Mouse (Mus musculus) kidney, adult 8-10 months (tissue): ENCODE results near the gene Zmiz2.
"Not testable (repeated sequence)": the region's sequence is repeated elsewhere in the genome, so short reads cannot be mapped to it uniquely, and the experiment has no call there.

Experiments used
- DNase-seq, 2 experiments: peaks; one replicate each; pipeline ENCODE4 v3.0.0; 2022

Zmiz2 gene

DNA sequence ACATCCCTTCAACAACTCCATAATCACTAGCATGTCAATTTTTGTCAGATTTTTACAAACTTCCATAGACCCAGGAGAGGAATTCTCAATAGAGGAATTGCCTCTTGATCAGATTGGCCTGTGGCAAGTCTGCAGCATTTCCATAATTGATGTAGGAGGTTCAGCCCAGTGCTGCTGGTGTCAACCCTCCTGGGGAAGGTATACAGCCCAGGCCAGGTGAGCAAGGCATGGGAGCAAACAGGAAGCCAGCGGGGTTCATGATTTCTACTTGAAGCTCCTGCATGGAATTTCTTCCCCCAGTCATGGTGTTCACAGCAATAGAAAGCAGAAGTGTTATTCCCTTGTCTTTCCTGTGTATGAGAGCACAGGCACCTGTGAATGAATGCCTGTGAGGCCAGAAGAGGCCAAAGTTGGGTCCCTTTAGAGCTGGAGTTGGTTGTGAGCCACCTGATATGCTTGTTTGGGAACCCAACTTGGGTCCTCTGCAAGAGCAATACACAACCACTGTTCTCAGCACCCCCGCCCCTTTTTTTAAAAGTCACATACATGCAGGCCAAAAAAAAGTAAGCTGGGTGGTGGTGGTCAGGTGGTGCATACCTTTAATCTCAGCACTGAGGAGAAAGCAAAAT is 32.0 kb downstream of the Zmiz2 start:
- DNase-seq: no peak

DNA sequence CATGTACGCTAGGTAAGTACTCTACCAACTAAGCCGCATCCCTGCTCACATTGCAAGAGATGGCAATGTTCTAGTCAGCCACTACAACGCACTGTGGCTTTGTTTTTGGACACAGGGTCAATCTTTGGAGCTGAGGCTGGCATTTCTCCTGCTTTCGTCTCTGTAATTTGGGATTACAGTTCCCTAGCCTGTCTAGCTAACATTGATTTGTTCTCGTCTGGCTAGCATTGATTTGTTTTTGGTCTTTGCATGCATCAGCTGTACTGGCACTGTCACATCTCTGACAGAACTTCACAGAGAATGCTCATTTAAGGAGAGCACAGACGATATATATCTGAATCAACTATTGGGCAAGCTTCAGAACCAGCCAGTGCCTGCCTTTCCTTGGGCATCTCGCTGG is 41.3 kb downstream of the Zmiz2 start:
- DNase-seq: no peak

DNA sequence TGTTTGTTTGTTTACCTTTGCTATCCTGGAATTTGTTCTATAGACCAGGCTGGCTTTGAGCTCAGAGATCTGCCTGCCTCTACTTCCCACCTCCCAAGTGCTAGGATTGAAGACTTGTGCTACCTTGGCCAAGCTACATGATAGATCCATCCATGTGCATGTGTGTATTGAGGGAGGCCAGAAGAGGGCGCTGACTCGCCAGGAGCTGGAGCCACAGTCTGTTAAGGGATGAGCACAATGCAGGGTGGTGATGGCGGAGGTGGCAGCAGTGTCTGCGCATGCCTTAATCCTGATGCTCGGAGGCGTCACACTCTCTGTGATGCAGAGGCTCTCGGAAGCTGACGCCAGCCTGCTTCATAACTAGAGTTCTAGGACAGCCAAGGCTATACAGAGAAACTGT is 47.6 kb downstream of the Zmiz2 start:
- DNase-seq: peak in 1 of 2 experiments; percentile 55

DNA sequence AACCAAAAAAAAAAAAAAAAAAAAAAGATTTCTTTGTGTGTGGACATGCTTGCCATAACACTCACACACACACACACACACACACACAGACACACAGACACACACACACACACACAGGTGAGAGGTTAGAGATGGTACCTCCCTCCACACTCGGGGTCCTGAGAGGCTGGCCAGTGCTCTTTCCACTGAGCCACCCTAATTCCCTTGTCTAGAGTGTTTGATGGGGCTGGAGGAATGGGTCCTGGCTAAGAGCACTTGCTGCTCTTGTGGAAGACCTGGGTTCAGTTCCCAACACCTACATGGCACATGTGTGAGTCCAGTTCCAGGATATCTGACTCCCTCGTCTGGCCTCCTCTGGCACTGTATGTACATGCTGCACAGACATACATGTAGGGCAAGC is 48.8 kb downstream of the Zmiz2 start:
- no peak for DNase-seq

DNA sequence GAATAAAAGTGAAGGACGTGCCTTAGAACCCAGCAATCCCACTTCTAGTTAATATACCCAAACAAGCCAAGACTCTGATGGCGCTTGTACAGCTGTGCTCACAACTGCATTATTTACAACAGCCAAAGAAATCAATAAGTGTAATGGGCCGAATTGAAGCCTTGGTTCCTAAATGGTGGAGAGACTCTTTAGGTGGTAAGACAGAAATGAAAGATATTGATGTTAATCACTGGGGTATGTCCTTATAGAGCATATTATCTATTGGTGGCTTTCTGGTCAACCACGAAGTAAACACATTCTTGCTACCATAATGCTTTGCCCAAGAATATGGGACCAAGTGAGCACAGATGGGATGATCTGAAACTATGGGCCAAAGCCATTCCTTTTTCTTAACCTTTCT is 51.3 kb downstream of the Zmiz2 start:
- DNase-seq: no peak

DNA sequence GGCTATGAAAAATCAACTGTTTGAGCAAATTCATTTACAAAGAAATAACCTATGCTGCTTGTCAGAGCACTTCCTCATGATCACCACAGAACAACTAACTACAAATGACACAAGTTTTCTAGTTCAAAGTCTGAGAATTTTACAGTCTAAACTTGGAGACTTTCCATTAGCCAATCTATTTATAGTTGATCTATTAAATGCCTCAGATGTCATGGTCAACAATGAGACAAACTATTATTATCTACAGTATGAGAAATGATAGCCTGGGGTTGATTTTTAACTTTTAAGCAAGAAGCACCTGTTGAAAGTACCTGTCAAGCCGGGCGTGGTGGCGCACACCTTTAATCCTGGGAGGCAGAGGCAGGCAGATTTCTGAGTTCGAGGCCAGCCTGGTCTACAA is 53.7 kb downstream of the Zmiz2 start:
- DNase-seq: peak; percentile 28

DNA sequence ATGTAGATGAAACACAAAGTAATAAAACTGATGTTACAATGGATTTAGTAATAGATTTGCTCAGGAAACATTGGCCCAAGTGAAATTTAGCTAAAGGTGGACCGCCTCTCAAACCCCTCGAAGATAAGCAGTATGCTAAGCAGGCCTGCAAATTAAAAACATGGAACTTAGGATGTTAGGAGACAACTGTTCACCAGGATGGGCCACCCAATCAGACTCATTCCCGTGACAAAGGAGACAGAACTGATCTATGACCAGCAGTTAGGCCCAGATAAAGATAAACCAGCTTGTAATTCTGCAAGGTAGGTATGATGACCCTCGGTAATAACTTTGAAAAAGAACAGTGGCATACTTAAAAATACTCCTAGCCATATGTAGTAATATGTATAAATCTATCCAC is 54.2 kb downstream of the Zmiz2 start:
- DNase-seq: no peak

DNA sequence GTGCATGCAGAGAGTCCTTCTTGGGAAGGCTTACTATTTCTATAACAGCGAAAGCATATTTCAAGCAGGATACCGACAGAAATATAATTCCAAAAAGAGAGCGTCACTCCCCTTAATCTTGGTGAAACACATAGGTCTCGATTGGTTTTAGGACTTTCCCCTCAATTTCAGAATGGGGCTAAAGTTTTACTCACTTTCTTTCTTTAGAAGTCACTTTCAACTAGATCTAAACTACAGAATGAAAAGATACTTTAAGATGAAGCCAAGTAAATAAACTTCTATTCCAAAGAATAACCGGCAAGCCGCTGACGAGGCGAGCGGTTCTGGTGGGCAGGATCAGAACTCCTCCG is 54.8 kb downstream of the Zmiz2 start:
- DNase-seq: no peak

DNA sequence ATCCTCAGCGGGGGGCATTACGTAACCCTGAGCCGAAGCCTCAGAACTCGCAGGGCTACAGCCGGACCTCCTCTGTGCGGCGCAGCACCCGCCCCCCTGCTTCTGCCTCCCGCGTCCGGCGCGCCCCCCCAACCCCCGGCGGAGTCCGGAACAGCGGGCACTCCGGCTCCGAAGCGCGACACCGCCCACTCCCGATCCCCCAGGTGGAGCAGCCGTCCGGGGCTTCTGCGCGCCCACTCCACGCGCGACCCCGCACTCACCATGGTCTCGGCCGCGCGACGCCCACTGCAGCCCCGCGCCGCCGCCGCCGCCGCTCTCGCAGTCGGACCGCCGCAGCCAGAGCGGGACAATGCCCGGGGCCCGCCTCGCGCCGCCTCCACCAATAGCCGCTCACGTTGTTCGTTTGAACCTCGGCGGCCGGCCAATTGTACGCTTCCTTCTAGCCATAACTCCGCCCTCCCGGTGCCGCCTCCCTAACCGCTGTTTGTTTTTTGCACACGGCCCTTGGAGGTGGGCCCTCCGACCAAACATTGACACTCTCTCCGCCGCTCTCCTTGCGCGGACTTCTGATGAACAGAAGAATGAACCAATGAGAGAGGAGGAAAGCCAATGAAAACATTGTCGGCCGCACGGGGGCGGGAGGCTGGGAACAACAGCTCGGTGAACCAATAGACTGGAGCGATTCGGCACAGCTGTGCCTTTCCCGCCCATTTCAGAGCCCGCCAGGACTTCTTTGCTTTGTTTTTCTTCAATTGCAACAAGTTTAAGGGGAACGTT is 55.4 kb downstream of the Zmiz2 start, which contains the start of gene H2afv:
Gene H2afv (minus strand): TSS at position 367 of the 777 bp plus-strand sequence.
- DNase-seq: peak; percentile 99 to 100

DNA sequence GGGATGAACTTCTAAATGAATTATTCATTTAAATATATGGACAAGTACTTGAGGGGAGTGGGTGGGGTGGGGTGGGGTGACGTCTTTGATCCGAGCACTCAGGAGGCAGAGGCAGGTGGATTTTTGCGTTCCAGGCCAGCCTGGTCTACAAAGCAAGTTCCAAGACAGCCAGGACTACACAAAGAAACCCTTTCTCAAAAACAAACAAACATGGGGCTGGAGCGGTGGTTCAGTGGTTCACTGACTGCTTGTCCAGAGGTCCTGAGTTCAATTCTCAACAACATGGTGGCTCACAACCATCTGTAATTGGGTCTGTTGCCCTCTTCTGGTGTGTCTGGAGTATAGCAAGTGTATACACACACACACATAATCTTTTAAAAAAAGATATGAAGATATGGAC is 56.6 kb downstream of the Zmiz2 start:
- DNase-seq: no peak

DNA sequence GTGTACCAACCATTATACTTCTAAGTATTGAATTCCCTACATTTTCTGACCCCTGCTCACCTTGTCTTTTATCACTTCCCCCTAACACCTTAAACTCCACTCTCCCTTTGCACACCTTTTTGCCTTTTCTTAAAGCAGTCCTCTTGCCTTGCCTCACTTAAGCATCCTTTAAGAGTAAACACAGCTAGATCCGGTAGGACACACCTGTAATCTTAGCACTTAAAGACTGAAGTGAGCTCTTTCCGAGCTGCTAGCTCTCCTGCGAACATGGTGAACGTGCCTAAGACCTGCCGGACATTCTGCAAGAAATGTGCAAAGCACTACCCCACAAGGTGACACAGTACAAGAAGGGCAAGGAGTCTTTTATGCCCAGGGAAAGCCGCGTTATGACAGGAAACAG is 57.1 kb downstream of the Zmiz2 start:
- DNase-seq: no peak

DNA sequence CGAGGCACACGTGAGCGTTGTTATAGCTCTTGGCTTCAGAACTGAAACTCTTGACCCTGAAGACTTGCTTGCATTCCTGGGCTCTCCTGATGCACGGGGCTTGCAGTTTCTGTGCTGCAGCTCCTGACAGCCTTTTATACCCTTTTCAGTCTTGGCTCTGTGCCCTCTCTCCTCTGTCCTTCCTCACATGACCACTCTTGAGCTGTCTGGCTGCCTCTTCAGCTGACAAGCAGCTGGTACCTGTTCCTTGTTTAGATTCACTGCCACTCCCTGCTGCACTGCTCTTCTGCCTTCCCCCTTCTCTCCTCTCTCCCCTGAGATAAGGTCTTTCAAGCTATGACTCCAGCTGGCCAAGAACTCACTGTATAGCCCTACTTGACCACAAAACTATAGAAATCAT is 58.6 kb downstream of the Zmiz2 start:
- peak in 1 of 2 experiments; percentile 22 for DNase-seq

DNA sequence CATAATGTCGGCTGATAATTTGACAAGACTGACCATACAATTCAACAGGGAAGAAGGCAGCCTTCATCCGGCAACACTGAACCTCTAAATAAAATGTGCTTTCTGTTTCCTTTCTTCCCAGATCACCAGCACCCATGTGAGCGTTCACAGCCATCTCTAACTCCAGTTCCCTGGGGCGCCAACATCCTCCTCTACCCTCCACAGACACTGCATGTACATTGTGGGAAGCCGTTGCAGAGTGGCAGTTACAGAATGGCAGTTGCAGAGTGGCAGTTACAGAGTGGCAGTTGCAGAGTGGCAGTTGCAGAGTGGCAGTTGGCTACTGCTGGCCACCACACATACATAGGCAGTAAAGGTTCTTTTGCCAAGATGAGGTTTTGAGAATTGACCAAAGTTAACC is 59.3 kb downstream of the Zmiz2 start:
- not testable (repeated sequence) for DNase-seq
